Mouse (Mus musculus) T-helper 1 cell (primary cell): ENCODE results near the gene Lrrtm4.

Experiments used
- in situ Hi-C: fragments of 300-600 bp; cut with MboI, MseI; formaldehyde crosslinking; loops from one replicate; pipeline ENCODE4 v1.15.1; 2025; ENCODE audit warnings: high pct_unique_total_duplicates

Gene Lrrtm4

GRCm38 (mm10) chr6:80704183-80704582 lies 685.5 kb downstream of the Lrrtm4 start:
- in situ Hi-C loops = no loop called here

- in situ Hi-C loops = no loop called here
Observed at GRCm38 (mm10) chr6:80720468-80720867, 701.8 kb downstream of the Lrrtm4 start.

DNA sequence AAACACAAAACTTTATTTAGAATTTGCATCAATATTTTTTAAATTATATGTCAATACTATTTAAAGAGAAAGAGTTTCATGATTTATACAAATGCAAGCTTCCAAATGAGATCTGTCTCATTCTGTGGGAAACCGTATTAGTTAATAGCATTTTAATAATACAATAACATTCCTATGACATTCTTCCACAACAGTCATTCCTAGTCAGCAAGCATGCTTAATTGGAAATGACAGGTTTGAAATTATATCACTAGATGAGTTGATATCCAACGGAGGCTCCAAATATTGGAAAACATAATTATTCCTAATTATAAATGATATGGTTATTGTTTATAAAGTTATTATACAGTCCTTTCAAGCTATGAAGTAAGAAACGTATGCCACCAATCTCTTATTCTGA lies 714.7 kb downstream of the Lrrtm4 start:
- in situ Hi-C loops = no loop called here

- in situ Hi-C loops = no loop called here
Observed at GRCm38 (mm10) chr6:80750769-80751168, 732.1 kb downstream of the Lrrtm4 start.

- in situ Hi-C loops = loop anchor here (10.0 kb wide), 1 partner anchor 1674 kb away; no protein-coding TSS in a partner anchor
Observed at GRCm38 (mm10) chr6:80760641-80761204, 742.0 kb downstream of the Lrrtm4 start.

GRCm38 (mm10) chr6:80786282-80786681 lies 767.6 kb downstream of the Lrrtm4 start:
- in situ Hi-C loops = loop anchor here (10.0 kb wide), 1 partner anchor 1229 kb away; no protein-coding TSS in a partner anchor

GRCm38 (mm10) chr6:80823753-80824152 lies 805.1 kb downstream of the Lrrtm4 start:
- in situ Hi-C loops = no loop called here

DNA sequence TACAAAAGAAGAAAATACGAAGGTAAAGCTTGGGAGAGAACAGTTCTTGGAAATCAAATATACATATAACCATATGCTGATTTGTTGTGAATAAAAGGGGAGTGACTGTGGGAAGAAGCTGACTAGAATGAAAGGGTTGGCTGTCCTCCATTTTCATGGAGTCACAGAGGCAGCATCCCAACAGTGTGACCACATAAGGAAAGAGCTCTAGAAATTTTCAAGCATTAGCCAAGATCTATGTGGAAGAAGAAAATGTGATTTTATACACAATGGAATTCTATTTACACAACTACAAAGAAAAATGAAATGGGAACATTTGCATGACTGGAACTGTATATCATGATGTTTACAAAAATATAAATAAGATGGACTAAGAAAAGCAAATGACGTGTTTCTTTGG lies 821.1 kb downstream of the Lrrtm4 start:
- in situ Hi-C loops = no loop called here

GRCm38 (mm10) chr6:80845294-80845693 lies 826.6 kb downstream of the Lrrtm4 start:
- in situ Hi-C loops = no loop called here

GRCm38 (mm10) chr6:80856910-80857543 lies 838.4 kb downstream of the Lrrtm4 start:
- in situ Hi-C loops = no loop called here
